Mouse (Mus musculus): Measurements from ENCODE around the gene Ccnj. TPM values are rescaled to one million over a fixed set of nuclear protein-coding genes. Genes with fewer than 3 reads are reported as not detected.
A peak's percentile ranks its signal among the peaks of the same experiment; 100 is the strongest.

Ccnj gene
- total RNA-seq (2014; fragmentation: Nextera tagmentation), result 9.5 and 15.0 TPM in 2 replicates
- total RNA-seq (2017), result 13.6 and 14.7 TPM in 2 replicates
- polyA plus RNA-seq (2012), result 3.4 and 4.1 TPM in 2 replicates

GRCm38 (mm10) chr19:40830703-40831415 is at the start of gene Ccnj:
Ccnj (plus strand) TSS chr19:40831279.
- DNase-seq (ENCODE audit: low spot score) (peak; percentile 99), ATAC-seq (ENCODE audit: extremely low read depth, insufficient number of reproducible peaks, low FRiP score, poor library complexity, severe bottlenecking) (peak; percentile 85)
- peaks cover 25% of the 10 kb centered on the region for H3K36me3 ChIP-seq (replicated peaks)
- H3K9me3 ChIP-seq (replicated peaks), result no peaks in the 10 kb centered on the region
- peak within 1 kb of the TSS; percentile 85 for H3K4me3 ChIP-seq (ENCODE audit: low read depth, low read length)
- H3K4me1 ChIP-seq (ENCODE audit: insufficient read depth, low read depth, low read length), result peaks cover 53% of the 10 kb centered on the region
- H3K27me3 ChIP-seq (ENCODE audit: insufficient read depth, low read length), result no peaks in the 10 kb centered on the region
- TF ChIP-seq TAL1 (conservative IDR thresholded peaks at IDR 0.05; ENCODE audit: low read depth, low read length), result no peak
- no peak for TF ChIP-seq GATA1 (IDR thresholded peaks at IDR 0.05; ENCODE audit: borderline replicate concordance, low read length)
- no peak for TF ChIP-seq POLR2AphosphoS5 (IDR thresholded peaks at IDR 0.05; ENCODE audit: insufficient replicate concordance, low read depth, low read length)
- no peak for TF ChIP-seq CTCF (IDR thresholded peaks at IDR 0.05; ENCODE audit: low read depth, low read length)
- TF ChIP-seq GATA2 (IDR thresholded peaks at IDR 0.05; ENCODE audit: borderline replicate concordance, low read depth, low read length), result no peak

- Histone ChIP-seq H3K4me1 (ENCODE audit: insufficient read depth, low read depth, low read length) (peaks cover 37% of the 10 kb centered on the region), H3K36me3 (replicated peaks) (no peaks in the 10 kb centered on the region), H3K9me3 (replicated peaks) (no peaks in the 10 kb centered on the region; the same call in 1 of the 2 replicates), H3K4me3 (ENCODE audit: low read depth, low read length) (no peak overlapping the region), H3K27me3 (ENCODE audit: insufficient read depth, low read length) (no peaks in the 10 kb centered on the region)
- peak; percentile 7 for DNase-seq (ENCODE audit: low spot score)
- ATAC-seq (ENCODE audit: extremely low read depth, insufficient number of reproducible peaks, low FRiP score, poor library complexity, severe bottlenecking), result no peak
- TF ChIP-seq GATA1 (IDR thresholded peaks at IDR 0.05; ENCODE audit: borderline replicate concordance, low read length), result no peak
- no peak for TF ChIP-seq TAL1 (conservative IDR thresholded peaks at IDR 0.05; ENCODE audit: low read depth, low read length)
- no peak for TF ChIP-seq POLR2AphosphoS5 (IDR thresholded peaks at IDR 0.05; ENCODE audit: insufficient replicate concordance, low read depth, low read length)
- TF ChIP-seq GATA2 (IDR thresholded peaks at IDR 0.05; ENCODE audit: borderline replicate concordance, low read depth, low read length), result no peak
- no peak for TF ChIP-seq CTCF (IDR thresholded peaks at IDR 0.05; ENCODE audit: low read depth, low read length)
Measured at GRCm38 (mm10) chr19:40788004-40788714, 42.9 kb upstream of the Ccnj start.

DNA sequence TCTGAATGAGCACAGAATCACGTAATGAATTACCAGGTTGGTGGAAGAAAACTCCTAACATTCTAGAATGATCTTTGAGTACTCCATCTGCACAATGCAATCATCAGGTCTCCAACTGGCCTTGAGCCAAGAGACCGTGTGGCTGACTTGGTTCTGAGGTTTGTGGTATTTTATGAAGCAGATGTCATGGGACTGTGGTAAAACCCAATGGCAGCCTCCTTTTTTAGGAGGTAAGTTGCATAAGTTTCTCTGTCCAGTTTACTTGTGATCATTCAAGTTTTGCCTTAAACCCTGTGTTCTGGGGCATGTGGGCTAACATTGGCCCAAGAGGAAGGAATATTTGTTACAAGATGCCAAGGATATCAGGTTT is 42.4 kb upstream of the Ccnj start:
- Histone ChIP-seq H3K36me3 (replicated peaks) (no peaks in the 10 kb centered on the region), H3K9me3 (replicated peaks) (no peaks in the 10 kb centered on the region; the same call in 1 of the 2 replicates), H3K4me1 (ENCODE audit: insufficient read depth, low read depth, low read length) (peaks cover 33% of the 10 kb centered on the region), H3K27me3 (ENCODE audit: insufficient read depth, low read length) (peaks cover 4% of the 10 kb centered on the region; the same call in 1 of the 2 replicates), H3K4me3 (ENCODE audit: low read depth, low read length) (no peak overlapping the region)
- ATAC-seq (ENCODE audit: extremely low read depth, insufficient number of reproducible peaks, low FRiP score, poor library complexity, severe bottlenecking) (no peak), DNase-seq (ENCODE audit: low spot score) (no peak)
- TF ChIP-seq GATA1 (IDR thresholded peaks at IDR 0.05; ENCODE audit: borderline replicate concordance, low read length) (no peak), CTCF (IDR thresholded peaks at IDR 0.05; ENCODE audit: low read depth, low read length) (no peak), TAL1 (conservative IDR thresholded peaks at IDR 0.05; ENCODE audit: low read depth, low read length) (no peak), POLR2AphosphoS5 (IDR thresholded peaks at IDR 0.05; ENCODE audit: insufficient replicate concordance, low read depth, low read length) (no peak), GATA2 (IDR thresholded peaks at IDR 0.05; ENCODE audit: borderline replicate concordance, low read depth, low read length) (no peak)

- Histone ChIP-seq H3K27me3 (ENCODE audit: insufficient read depth, low read length) (no peaks in the 10 kb centered on the region), H3K4me1 (ENCODE audit: insufficient read depth, low read depth, low read length) (peaks cover 48% of the 10 kb centered on the region), H3K4me3 (ENCODE audit: low read depth, low read length) (no peak overlapping the region), H3K9me3 (replicated peaks) (no peaks in the 10 kb centered on the region), H3K36me3 (replicated peaks) (no peaks in the 10 kb centered on the region)
- no peak for TF ChIP-seq CTCF (IDR thresholded peaks at IDR 0.05; ENCODE audit: low read depth, low read length)
- TF ChIP-seq GATA1 (IDR thresholded peaks at IDR 0.05; ENCODE audit: borderline replicate concordance, low read length), result no peak
- no peak for TF ChIP-seq TAL1 (conservative IDR thresholded peaks at IDR 0.05; ENCODE audit: low read depth, low read length)
- TF ChIP-seq POLR2AphosphoS5 (IDR thresholded peaks at IDR 0.05; ENCODE audit: insufficient replicate concordance, low read depth, low read length), result no peak
- no peak for TF ChIP-seq GATA2 (IDR thresholded peaks at IDR 0.05; ENCODE audit: borderline replicate concordance, low read depth, low read length)
- DNase-seq (ENCODE audit: low spot score), result no peak
- ATAC-seq (ENCODE audit: extremely low read depth, insufficient number of reproducible peaks, low FRiP score, poor library complexity, severe bottlenecking), result no peak
Measured at GRCm38 (mm10) chr19:40805176-40805737, 25.8 kb upstream of the Ccnj start.

- Histone ChIP-seq H3K4me1 (ENCODE audit: insufficient read depth, low read depth, low read length) (peaks cover 76% of the 10 kb centered on the region), H3K9me3 (replicated peaks) (no peaks in the 10 kb centered on the region), H3K4me3 (ENCODE audit: low read depth, low read length) (no peak overlapping the region), H3K27me3 (ENCODE audit: insufficient read depth, low read length) (no peaks in the 10 kb centered on the region), H3K36me3 (replicated peaks) (no peaks in the 10 kb centered on the region)
- ATAC-seq (ENCODE audit: extremely low read depth, insufficient number of reproducible peaks, low FRiP score, poor library complexity, severe bottlenecking), result no peak
- TF ChIP-seq CTCF (IDR thresholded peaks at IDR 0.05; ENCODE audit: low read depth, low read length) (no peak), GATA2 (IDR thresholded peaks at IDR 0.05; ENCODE audit: borderline replicate concordance, low read depth, low read length) (no peak), GATA1 (IDR thresholded peaks at IDR 0.05; ENCODE audit: borderline replicate concordance, low read length) (no peak), TAL1 (conservative IDR thresholded peaks at IDR 0.05; ENCODE audit: low read depth, low read length) (no peak), POLR2AphosphoS5 (IDR thresholded peaks at IDR 0.05; ENCODE audit: insufficient replicate concordance, low read depth, low read length) (no peak)
- DNase-seq (ENCODE audit: low spot score), result no peak
Measured at GRCm38 (mm10) chr19:40809858-40810257, 21.2 kb upstream of the Ccnj start.

- H3K27me3 ChIP-seq (ENCODE audit: insufficient read depth, low read length), result no peaks in the 10 kb centered on the region
- TF ChIP-seq POLR2AphosphoS5 (IDR thresholded peaks at IDR 0.05; ENCODE audit: insufficient replicate concordance, low read depth, low read length) (no peak), CTCF (IDR thresholded peaks at IDR 0.05; ENCODE audit: low read depth, low read length) (no peak)
- ATAC-seq (ENCODE audit: extremely low read depth, insufficient number of reproducible peaks, low FRiP score, poor library complexity, severe bottlenecking), result no peak
- no peaks in the 10 kb centered on the region for H3K36me3 ChIP-seq (replicated peaks)
- DNase-seq (ENCODE audit: low spot score), result no peak
- H3K4me3 ChIP-seq (ENCODE audit: low read depth, low read length), result no peak overlapping the region; the same call in 1 of the 2 replicates
- no peaks in the 10 kb centered on the region for H3K9me3 ChIP-seq (replicated peaks)
- H3K4me1 ChIP-seq (ENCODE audit: insufficient read depth, low read depth, low read length), result peaks cover 85% of the 10 kb centered on the region
Measured at GRCm38 (mm10) chr19:40811840-40812239, 19.2 kb upstream of the Ccnj start.

All from G1E (cell line).